Mouse (Mus musculus) duodenum, adult 2 months (tissue): ENCODE data around the gene Nfatc4. TPM values are rescaled to one million over a fixed set of nuclear protein-coding genes. Genes with fewer than 3 reads are reported as not detected.

Experiments used
- polyA plus RNA-seq: library from polyadenylated mRNA; depleted of rRNA; stranded (reverse); fragments of >200 nt; gene quantifications from 2 replicates; pipeline ENCODE4 v1.2.3, GENCODE M21; 2012; ENCODE audit warnings: low replicate concordance; rRNA removed

Gene Nfatc4
- 10.9 and 11.1 TPM in 2 replicates for polyA plus RNA-seq

DNA sequence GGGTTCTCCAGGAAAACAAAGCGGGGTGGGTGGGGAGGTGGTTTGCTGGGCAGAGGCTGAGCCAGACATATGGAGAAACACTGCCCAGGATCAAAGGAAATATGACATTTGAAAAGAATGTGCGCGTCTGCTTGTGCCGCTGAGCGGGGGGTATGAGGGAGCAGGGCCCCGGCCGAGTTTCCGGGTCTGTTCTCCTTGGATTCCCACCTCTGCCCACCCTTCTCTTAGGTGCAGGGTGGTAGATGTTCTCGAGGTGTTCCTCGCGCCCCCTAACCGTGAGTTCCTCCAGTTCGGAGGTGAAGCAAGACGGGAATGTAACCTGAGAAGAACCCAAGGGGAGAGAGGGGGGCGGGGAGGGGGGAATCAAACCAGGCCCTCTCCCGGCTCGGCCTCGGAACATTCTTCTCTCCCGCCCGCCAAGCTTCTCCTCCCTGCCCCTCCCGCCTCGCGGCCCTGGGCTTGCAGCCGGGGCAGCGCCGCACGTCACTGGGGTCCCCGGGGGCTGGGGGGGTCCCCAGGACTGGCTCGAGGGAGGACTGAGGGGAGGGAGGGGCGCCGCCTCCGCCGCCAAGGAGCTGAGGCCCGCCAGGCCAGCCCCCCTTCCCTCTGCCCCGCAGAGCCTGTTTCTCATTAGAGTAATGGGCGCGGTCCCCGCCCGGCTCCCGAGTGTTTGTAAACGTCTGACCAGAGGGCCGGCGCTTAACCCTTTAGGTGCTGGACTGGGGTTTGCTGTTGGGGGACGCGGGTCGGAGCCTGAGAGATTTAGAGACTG, at the start of gene Nfatc4:
Gene Nfatc4 (plus strand): TSS at position 154 of the 772 bp plus-strand sequence.

DNA sequence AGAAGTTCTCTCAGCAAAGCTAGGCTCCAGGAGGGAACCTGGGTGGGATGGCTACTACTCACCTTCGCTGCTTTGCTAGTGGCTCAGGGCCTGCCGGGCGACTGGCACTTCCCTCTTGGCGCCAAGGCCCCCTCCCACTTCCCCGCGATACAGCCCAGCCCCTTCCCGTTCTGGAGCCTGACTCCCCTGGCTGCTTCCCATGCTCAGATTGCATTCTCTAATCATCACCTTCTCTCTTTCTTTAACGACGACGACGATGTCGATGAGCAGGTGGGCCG, 39.0 kb upstream of the Nfatc4 start, which contains the start of gene Adcy4:
Gene Adcy4 (minus strand): TSS at position 138 of the 278 bp plus-strand sequence.

GRCm38 (mm10) chr14:55788256-55789050, 34.5 kb upstream of the Nfatc4 start, which contains the start of gene Ripk3:
Ripk3 (minus strand) TSS chr14:55788865.

GRCm38 (mm10) chr14:55853621-55854285, 30.8 kb downstream of the Nfatc4 start, which contains the start of gene Nynrin:
Nynrin (plus strand) TSS chr14:55854010.

Other genes starting within 250 kb of the Nfatc4 start
- 0.09 TPM in 1 of 2 replicates, not detected in the other for gene Fitm1, start 247.5 kb upstream of the Nfatc4 start, polyA plus RNA-seq
- 79.6 and 120 TPM in 2 replicates for gene Psme1, start 245.0 kb upstream of the Nfatc4 start, polyA plus RNA-seq
- 22.9 and 37.1 TPM in 2 replicates for gene Emc9, start 237.8 kb upstream of the Nfatc4 start, polyA plus RNA-seq
- gene Psme2, start 232.0 kb upstream of the Nfatc4 start, polyA plus RNA-seq, result 117 and 212 TPM in 2 replicates
- 33.6 and 53.0 TPM in 2 replicates for gene Rnf31, start 231.4 kb upstream of the Nfatc4 start, polyA plus RNA-seq
- gene Irf9, start 219.6 kb upstream of the Nfatc4 start, polyA plus RNA-seq, result 54.8 and 80.1 TPM in 2 replicates
- 59.9 and 65.8 TPM in 2 replicates for gene Rec8, start 205.1 kb upstream of the Nfatc4 start, polyA plus RNA-seq
- 22.5 and 39.9 TPM in 2 replicates for gene Ipo4, start 187.2 kb upstream of the Nfatc4 start, polyA plus RNA-seq
- gene Gm49378, start 185.2 kb upstream of the Nfatc4 start, polyA plus RNA-seq, result 6.3 and 23.9 TPM in 2 replicates
- gene Tm9sf1, start 179.3 kb upstream of the Nfatc4 start, polyA plus RNA-seq, result 112 and 118 TPM in 2 replicates
- gene Tssk4, start 173.0 kb upstream of the Nfatc4 start, polyA plus RNA-seq, result 0.69 and 1.3 TPM in 2 replicates
- gene Mdp1, start 162.6 kb upstream of the Nfatc4 start, polyA plus RNA-seq, result 17.9 and 19.6 TPM in 2 replicates
- 9.4 and 9.7 TPM in 2 replicates for gene Gmpr2, start 151.2 kb upstream of the Nfatc4 start, polyA plus RNA-seq
- 242 and 271 TPM in 2 replicates for gene Nedd8, start 151.0 kb upstream of the Nfatc4 start, polyA plus RNA-seq
- gene Tinf2, start 141.3 kb upstream of the Nfatc4 start, polyA plus RNA-seq, result 8.9 and 9.3 TPM in 2 replicates
- 0.48 and 0.58 TPM in 2 replicates for gene Tgm1, start 109.2 kb upstream of the Nfatc4 start, polyA plus RNA-seq
- gene Rabggta, start 100.9 kb upstream of the Nfatc4 start, polyA plus RNA-seq, result 44.0 and 48.3 TPM in 2 replicates
- 404 and 508 TPM in 2 replicates for gene Dhrs1, start 77.5 kb upstream of the Nfatc4 start, polyA plus RNA-seq
- 10.6 and 12.5 TPM in 2 replicates for gene Nop9, start 77.5 kb upstream of the Nfatc4 start, polyA plus RNA-seq
- gene Cideb, start 64.7 kb upstream of the Nfatc4 start, polyA plus RNA-seq, result 265 and 662 TPM in 2 replicates
- gene Ltb4r2, start 61.7 kb upstream of the Nfatc4 start, polyA plus RNA-seq, result 36.1 and 162 TPM in 2 replicates
- gene Ltb4r1, start 57.2 kb upstream of the Nfatc4 start, polyA plus RNA-seq, result 14.4 and 49.5 TPM in 2 replicates
- gene Adcy4, start 39.0 kb upstream of the Nfatc4 start, polyA plus RNA-seq, result 3.4 and 3.5 TPM in 2 replicates
- 46.1 and 54.9 TPM in 2 replicates for gene Ripk3, start 34.3 kb upstream of the Nfatc4 start, polyA plus RNA-seq
- 1.6 TPM in 2 replicates for gene Nynrin, start 30.9 kb downstream of the Nfatc4 start, polyA plus RNA-seq
- gene Cbln3, start 61.2 kb downstream of the Nfatc4 start, polyA plus RNA-seq, result 0.15 and 0.32 TPM in 2 replicates
- 15.1 and 17.9 TPM in 2 replicates for gene Khnyn, start 61.8 kb downstream of the Nfatc4 start, polyA plus RNA-seq
- 31.1 and 34.9 TPM in 2 replicates for gene Sdr39u1, start 77.1 kb downstream of the Nfatc4 start, polyA plus RNA-seq
- gene Cma1, start 121.5 kb downstream of the Nfatc4 start, polyA plus RNA-seq, result not detected in 2 replicates
- gene Cma2, start 127.8 kb downstream of the Nfatc4 start, polyA plus RNA-seq, result 0.12 TPM in 1 of 2 replicates, not detected in the other
- gene Mcpt1, start 194.8 kb downstream of the Nfatc4 start, polyA plus RNA-seq, result 5.8 and 12.7 TPM in 2 replicates
- 0.05 TPM in 1 of 2 replicates, not detected in the other for gene Mcpt9, start 207.4 kb downstream of the Nfatc4 start, polyA plus RNA-seq
- 0.43 and 1.5 TPM in 2 replicates for gene Mcpt2, start 218.9 kb downstream of the Nfatc4 start, polyA plus RNA-seq
- 0.15 and 0.81 TPM in 2 replicates for gene Mcpt4, start 239.2 kb downstream of the Nfatc4 start, polyA plus RNA-seq